Mouse (Mus musculus) induced T-regulatory cell, adult 2 months (primary cell): ENCODE results near the gene Sapcd1.
A peak's percentile ranks its signal among the peaks of the same experiment; 100 is the strongest.

Experiments used
- DNase-seq: peaks from one replicate; pipeline ENCODE4 v3.0.0-alpha.2; 2012; ENCODE audit warnings: low read depth

Sapcd1 gene

DNA sequence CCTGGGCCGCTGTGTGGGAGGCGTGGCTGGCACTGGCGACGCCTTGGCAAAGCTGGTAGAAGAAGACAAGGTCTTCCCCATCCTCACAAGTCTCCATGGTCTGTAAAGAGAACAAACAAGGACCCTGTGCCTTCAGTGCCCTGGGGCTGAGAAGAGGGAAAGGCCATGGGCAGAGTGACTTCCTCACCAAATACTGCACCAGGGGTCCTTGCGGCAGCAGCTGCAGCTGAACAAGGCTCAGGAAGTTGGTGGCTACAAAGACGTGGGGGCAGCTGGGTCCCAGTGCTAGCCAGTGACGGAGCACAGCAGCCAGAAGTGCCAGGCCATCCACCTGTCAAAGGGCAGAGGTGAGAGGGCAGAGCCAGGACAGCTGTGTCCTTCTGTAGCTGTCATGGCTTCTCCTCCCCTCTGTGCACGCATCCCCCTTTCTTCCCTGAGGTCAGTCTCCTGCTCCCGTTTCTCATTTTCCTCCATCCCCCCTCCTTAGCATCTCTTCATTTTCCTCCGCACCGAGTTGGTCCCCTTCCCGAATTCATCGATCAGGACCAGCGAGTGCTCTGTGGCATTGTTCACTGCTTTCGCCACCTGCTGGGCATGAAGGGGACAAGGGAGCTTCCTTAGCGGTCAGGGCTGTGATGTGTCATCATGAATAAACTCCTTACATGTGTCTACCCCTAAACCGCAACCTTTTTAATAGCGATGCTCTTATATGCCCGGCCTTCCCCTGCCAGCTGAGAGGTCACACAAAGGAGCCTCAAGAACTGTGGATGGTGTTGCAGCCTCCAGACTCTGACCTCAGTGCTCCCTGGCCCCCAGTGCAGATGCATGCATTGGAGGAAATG is 2.1 kb upstream of the Sapcd1 start:
- DNase-seq: peak; percentile 64

DNA sequence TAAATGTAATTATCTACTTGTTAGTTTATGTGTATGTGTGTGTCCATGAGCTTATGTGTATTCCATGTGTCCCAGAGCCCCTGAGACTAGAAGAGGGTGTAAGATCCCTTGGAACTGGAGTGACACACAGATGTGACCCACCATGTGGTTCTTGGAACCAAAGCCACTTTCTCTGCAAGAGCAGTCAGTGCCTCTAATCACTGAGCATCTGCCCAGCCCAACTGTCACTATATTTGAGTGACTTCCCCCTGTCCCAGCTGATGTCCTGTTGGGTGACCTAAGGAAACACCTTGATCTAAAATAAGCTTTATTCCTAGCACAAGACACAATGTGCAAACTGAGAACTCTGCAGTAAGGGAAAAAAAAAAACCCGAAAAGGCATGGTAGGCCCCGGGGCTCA is 499 bp upstream of the Sapcd1 start:
- DNase-seq: no peak

DNA sequence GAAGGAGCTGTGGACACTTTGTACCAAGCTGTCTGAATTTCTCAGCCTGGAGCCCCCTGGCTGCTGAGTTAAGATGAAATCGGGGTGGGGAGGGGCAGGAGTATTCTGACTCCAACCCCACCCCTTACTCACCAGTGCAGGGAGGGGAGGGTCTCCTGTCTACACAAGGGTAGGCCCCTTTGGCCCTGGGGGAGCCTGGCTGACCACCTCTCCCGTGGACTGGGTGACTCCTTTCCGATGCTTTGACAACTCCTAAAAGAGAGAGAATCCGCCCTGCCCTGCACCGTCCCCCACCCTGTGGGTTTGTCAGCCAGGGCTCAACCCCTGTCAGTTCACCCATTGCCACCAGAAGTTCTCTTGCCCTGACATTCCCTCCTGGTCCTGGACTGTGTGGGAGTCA is 1.6 kb downstream of the Sapcd1 start:
- no peak for DNase-seq

DNA sequence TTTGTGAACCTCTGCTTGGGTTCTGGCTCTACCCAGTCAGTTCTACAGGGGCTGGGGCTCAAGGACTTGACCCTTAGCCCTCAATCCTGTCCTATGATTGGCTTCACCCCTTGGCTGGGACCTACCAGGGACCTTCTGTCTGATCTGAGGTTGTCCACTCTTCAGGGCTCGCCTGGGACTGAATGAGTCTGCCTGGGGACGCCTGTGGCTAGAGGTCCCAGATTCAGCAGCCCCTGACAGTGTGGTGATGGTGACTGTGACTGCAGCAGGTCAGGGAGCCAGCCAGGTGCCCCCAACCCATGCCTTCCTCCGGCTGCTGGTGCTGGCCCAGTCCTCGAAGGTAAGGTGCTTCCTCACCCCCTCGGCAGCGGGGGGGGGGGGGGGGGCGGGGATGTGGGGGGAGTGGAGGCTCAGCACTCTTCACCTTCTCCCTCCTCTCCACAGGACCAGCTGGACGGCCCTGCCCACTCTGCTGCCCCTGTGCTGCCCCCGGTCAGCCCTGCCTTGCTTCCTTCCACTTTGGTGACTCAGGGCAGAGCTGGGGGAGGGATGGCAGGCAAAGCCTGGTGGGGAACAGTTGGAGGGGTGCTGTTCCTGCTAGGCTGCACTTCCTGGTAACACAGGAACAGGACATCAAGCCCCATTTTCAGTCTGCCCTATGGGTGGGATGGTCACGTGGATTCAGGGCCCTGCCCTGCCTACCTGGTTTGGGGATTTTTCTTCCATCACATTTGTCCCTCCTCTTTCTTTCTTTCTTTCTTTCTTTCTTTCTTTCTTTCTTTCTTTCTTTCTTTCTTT is 2.9 kb downstream of the Sapcd1 start:
- no peak for DNase-seq

DNA sequence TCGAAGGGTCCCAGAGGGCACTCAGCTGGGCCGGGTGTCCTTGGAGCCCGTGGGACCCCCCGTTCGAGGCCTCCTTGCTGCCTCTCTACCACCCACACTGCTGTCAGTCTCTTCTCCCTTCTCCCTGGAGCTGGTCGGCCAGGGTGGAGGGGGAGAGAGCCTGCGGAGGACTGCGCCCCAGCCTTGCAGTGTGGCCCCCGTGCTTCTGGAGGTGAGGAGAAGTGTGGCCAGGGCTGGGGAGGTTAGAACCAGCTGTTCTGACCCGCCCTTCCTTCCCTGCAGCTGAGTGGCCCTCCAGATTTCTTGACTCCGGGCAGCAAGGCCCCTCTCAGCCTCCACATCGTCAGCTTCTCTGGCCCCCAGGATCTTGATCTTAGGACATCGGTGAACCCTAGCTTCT is 3.6 kb downstream of the Sapcd1 start:
- DNase-seq: no peak

DNA sequence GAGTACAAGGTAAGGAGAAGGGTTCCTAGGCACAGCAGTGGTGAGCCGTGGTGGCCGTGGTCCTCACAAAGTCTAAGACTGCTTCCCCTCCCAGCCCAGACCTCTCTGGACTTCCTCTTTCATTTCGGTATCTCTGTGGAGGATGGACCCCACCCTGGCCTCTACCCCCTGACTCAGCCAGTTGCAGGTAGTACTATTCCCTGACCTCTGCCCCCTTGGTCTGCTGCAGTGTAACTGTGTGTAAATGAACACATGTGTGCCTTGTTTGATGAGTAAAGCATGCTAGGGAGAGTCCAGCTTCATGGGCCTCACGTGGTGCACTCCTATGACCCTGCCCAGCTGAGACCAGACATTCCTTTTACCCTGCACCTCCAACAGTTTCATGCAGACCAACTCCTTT is 4.1 kb downstream of the Sapcd1 start:
- DNase-seq: no peak

DNA sequence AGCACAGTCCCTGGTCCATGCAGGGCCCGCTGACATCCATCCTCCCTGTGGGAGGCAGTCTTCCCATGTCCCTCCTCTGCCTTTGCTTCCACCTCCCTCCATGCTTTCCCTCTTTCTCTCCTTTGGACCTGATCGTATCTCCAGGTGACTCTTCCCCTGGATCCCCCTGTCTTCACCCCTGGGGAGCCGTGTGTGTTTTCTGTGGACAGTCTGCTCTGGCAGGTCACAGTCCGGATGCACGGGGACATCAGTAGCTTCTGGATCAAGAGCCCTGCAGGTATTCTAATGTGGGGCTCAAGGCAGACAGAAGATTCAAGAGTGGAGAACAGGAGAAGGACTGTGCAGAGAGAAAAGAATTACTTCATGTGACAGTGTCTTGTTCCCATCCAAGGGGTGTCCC is 4.6 kb downstream of the Sapcd1 start:
- no peak for DNase-seq

DNA sequence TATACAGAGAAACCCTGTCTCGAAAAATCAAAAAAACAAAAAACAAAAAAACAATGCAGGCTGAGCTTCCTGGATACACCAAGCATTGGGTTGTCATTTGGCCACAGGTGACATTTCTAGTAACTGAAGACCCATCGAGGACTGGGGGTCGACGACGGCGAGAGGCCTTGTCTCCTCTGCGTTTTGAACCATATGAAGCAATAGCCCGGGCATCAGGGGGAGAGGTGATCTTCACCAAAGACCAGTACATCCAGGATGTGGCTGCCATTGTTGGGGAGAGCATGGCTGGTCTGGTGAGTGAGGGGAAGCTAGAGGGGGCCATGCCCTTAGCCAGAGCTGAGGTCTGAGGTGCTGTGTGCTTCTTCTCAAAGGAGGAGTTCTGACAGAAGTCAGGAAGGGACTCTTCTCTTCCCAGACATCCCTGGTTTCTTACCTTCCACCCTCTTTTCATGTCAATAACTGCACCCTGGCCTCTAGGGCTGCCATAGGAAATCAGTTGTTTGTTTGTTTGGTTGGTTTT is 5.2 kb downstream of the Sapcd1 start:
- no peak for DNase-seq

DNA sequence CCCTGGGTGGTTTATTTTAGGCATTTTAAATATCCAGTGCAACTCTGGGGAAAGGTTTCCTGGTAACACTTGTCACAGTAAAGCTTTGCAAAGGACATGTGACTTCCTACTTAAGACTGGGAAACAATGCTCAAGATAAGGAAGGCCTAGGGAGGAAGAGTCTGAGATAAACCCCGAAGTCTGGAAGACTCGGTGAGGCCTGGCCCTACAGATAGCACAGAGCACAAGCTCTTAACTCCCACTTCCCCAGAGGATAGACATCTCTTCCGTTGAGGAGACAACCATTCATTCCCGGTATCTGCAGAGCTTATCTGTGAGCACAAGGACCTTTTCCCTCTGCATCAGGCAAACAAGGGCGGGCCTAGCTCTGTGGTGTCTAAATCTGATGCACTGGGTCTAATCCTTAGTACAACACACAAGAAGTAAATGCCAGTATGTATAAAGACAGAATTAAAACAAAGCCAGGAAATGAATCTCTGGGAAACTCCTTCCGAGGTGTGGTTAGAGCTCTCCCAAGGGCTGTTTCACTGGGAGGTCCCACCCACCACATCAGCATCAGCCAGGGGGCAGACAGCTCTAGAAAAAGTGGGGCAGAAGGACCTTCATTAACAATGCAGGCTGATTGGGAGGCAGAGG is 5.9 kb downstream of the Sapcd1 start:
- no peak for DNase-seq

DNA sequence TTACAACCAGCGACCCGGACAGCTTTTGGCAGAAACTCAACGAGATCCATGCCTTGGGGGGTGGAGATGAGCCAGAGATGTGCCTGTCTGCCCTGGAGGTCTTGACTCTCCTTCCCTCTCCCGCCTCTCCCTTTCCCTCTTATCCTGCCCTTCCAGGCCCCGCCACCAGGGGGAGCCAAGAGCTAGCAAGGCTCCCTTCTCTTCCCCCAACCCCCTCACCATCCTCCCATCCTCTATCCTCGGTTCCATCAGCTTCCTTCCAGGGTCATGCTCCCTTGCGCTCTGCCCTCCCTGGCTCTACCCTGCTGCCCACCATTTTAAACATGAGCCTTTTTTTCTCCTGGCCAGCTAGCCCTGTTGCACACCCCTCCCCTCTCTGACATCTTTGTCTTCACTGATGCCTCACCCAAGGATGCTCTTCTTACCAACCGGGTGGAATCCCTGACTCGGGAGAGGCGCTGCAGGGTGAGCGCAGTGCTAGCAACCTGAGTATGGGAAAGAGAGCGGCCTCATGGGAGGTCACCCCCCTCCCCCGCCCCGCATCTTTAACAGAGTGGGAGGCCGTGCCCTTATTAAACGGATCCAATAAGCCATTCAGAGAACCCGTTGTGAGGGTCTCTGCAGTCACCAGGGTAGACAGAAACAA is 6.5 kb downstream of the Sapcd1 start:
- peak; percentile 92 for DNase-seq

DNA sequence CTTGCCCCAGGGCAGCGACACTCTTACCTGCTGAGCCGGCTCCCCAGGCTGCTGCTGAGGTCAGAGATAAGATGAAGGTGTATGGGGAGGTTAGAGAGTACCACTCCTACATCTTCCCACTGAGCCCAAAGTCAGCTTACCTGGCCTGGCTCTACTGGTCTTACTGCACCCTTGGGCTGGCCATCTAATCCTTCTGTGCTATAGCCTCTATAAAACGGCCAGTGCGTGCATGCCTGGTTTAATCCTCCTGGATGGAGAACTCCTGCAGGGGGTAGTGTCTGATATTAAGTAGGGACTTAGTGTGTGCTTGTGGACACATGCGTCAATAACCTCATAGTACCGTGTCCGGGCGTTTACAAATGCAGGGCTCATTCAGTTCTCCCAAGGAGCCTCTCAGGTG is 7.3 kb downstream of the Sapcd1 start:
- no peak for DNase-seq

DNA sequence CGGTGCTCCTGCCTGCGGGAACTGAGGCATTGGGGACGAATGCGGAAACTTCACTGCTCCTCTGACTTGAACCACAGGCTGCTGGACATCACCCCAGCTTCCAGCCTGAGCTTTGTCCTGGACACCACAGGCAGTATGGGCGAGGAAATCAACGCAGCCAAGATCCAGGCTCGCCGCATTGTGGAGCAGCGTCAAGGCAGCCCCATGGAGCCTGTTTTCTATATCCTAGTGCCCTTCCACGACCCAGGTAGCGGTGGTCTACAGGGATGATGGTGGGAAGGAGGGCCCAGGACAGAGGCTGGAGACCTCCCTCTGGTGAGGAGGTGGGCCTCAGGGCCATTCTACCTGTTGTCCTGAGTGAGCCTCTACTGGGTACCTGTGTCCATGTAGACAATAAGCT is 7.9 kb downstream of the Sapcd1 start:
- DNase-seq: no peak

DNA sequence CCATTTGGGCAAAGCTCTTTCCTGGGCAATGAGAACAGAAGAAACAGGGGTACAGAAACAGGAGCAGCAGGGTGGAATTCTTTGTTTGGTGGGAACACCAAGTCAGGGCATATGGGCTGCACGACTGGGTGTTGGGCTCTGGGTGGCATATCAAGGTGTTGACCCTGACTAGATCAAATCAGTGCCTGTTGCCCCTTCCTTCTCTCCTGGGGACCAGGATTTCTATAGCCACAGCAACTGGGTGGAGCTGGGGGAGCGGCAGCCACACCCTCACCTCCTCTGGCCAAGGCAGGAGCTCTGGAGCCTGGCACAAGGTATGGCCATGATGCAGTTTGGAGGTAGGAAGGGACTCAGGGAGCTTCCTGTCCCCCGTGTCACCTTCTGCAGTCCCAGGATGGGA is 9.6 kb downstream of the Sapcd1 start:
- no peak for DNase-seq

DNA sequence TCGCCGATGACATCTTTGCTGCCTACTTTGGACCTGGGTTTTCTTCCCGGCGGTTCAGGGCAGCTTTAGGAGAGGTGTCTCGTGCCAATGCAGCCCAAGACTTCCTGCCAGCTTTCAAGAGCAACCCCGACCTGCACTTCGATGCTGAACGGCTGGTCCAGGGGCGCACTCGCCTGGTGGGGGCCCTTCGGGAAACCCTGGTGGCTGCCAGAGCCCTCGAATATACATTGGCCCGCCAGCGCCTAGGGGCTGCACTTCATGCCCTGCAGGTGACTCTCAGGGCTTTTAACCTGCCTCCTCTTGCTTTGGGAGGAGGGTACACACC is 10.1 kb downstream of the Sapcd1 start:
- no peak for DNase-seq

DNA sequence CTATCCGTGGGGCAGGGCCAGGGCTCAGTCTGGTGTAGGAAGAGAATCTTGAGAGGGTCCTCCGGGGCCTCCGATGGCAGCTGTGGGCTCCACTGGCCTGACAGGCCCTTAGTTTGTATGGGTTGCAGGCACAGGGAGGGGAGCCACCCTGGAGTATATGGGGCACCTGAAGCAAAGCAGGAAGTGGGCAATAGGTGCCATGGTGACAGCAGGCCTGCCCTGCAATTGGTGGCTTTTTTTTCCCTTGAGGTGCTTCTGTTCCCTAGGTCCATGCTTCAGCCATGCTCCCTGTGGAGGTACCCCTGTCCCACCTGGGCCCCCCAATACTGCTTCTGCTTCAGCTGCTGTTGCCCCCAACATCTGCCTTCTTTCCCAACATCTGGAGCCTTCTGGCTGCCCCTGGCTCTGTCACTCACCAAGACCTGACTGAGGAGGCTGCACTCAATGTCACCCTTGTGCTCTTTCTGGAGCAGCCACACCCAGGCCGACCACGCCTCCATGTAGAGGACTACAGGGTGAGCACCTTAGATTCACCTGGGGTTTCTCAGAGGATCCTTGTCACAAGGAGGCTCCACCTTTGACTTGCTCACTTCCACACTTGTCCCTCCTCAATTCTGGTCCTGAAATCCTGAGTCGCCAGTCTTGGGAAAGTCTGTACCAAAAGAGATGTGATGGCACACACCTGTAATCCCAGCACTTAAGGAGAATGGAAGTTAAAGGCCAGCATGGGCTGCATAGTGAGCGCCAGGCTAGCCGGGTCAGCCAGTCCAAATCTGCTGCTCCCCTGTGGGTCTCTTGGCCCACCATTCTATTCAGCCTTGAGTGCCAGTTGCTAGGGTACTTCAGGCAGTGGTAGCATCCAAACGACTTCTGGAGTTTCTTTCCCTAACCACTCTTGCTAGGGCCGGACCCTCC is 10.8 kb downstream of the Sapcd1 start:
- DNase-seq: peak; percentile 46

DNA sequence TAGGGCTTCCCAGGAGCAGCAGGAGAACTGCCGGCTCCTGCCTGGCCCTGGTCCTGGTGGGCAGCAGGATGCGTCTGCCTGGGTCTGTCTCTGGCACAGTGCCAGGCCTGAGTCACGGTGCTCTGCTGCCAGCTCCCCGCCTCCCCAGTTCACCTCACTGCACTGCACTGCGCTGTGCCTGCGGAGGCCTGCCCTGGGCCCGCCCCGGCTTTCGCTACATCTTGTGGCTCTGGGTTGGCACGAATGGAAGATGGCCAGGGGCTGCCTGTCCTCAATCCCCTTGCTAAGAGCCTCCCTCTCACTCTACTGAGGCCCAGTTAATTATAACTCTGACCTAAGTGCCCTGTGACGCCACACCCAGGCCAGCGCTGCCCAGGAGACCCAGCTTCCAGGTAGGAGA is 11.4 kb downstream of the Sapcd1 start, which contains the start of gene Vwa7:
Gene Vwa7, plus strand, starts transcription at position 204 of the 400 bp plus-strand sequence.
- no peak for DNase-seq

DNA sequence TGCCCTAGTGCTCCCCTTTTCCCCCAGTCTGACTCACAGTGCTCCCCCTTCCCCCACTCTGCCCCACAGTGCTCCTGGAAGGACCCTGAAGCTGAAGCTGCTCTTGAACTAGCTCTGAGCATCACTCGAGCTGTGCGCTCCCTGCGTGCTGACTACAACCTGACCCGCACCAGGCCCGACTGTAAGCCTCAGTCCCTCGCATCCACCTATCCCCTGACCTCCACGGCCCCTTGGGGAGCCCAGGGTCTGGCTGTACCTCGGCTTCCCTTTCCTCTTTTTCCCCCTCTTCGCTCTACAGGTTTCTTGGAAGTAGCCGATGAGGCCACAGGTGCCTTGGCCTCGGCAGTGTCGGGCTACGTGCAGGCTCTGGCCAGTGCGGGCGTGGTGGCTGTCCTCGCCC is 12.5 kb downstream of the Sapcd1 start:
- no peak for DNase-seq

DNA sequence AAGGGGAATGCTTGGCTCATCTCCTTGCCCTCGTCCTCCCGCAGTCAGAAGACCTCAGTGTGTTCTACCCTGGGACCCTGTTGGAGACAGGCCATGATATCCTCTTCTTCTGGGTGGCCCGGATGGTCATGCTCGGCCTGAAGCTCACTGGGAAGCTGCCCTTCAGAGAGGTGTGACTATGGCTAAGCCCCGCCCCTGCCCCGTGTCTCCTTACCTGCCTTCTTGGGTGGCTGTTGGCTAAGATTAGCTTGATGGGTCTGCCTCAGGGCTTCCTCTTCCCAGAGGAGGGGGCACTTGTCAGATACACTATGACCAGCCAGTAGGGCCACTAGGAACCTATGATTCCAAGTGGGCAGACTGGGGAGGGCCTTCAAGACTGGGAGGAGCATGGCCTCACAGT is 14.6 kb downstream of the Sapcd1 start:
- no peak for DNase-seq

DNA sequence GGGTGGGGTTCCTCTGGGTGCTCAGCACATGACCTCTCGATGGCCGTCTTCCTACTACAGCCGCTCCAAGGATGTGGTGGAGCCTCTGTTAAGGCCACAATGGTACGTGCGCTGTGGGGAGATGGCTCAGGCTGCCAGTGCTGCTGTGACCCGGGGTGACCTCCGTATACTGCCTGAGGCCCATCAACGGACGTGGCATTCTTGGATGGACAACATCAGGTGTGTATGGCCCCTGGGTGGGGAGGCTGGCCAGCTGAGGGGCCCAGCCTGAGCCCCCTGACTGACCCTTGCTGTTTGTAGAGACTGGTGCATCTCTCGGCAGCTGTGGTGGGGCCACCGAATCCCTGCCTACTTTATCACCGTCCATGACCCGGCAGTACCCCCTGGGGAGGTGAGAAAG is 15.4 kb downstream of the Sapcd1 start:
- DNase-seq: no peak

DNA sequence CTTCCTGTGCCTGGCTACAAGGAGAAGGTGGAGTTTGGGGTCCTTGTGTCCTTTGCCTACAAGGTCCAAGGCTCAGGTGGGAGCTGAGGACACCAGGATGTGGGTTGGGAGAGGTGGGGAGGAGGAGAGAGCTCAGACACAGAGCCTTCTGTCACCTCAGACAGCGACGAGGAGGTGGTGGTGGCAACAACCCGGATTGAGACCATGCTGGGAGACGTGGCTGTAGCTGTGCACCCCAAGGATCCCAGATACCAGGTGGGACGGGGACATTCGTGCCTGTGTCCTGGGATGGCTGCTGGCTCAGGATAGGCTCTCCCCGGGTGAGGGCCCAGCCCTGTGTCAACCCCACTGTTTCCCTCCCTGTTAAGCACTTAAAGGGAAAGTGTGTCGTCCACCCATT is 16.4 kb downstream of the Sapcd1 start:
- no peak for DNase-seq

DNA sequence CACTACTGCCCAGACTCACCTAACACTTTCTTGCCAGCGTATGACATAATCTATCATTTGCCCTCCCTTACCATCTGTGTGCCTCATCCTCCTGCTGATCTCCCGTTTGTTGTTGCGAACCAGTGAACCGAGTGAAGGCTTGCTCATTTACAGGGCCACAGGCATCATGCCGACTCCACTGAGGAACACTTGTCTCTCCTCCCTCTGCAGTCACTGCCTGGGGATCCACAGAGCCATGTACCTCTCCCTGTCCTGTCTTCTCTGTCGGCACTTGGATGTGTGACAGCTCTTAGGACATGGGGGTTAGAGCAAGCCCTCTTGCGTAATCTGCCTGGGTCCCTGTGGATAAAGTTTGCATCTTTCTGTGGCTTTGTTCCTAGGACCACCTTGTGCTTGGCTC is 18.2 kb downstream of the Sapcd1 start:
- DNase-seq: no peak
